Mouse (Mus musculus) intestine, embryonic 14.5 days (tissue): ENCODE results near the gene Pim3. TPM values are rescaled to one million over a fixed set of nuclear protein-coding genes. Genes with fewer than 3 reads are reported as not detected.

Experiments
- ATAC-seq: fragments of 200-750 bp; cut with Nextera tagmentation; replicated peaks from 2 replicates; pipeline ENCODE4 v1.8.0; 2017; ENCODE audit warnings: low read depth, moderate number of reproducible peaks, moderate TSS enrichment, moderate library complexity; ENCODE audit not compliant: low FRiP score, low TSS enrichment
- DNase-seq: peaks from one replicate; pipeline ENCODE4 v3.0.0-alpha.2; 2018; ENCODE audit warnings: low spot score
- H3K27ac ChIP-seq: fragments of 300-500 bp; sonication (generic); 2 replicates; pipeline ENCODE4 v1.5.1; 2014; ENCODE audit warnings: low read depth, mild to moderate bottlenecking, control low read depth
- H3K27me3 ChIP-seq: fragments of 300-500 bp; sonication (generic); replicated peaks from 2 replicates; pipeline ENCODE4 v1.6.1; 2014; ENCODE audit warnings: low read length, control low read depth; ENCODE audit not compliant: control insufficient read depth, insufficient read depth
- H3K36me3 ChIP-seq: fragments of 300-500 bp; sonication (generic); 2 replicates; pipeline ENCODE4 v1.6.1; 2014; ENCODE audit warnings: low read length, control low read depth; ENCODE audit not compliant: control insufficient read depth, insufficient read depth
- H3K4me1 ChIP-seq: fragments of 300-500 bp; sonication (generic); replicated peaks from 2 replicates; pipeline ENCODE4 v1.6.1; 2014; ENCODE audit warnings: low read length, control low read depth, mixed read lengths; ENCODE audit not compliant: control insufficient read depth, insufficient read depth
- H3K4me2 ChIP-seq: fragments of 300-500 bp; sonication (generic); 2 replicates; pipeline ENCODE4 v1.6.1; 2014; ENCODE audit warnings: low read length
- H3K4me3 ChIP-seq: fragments of 300-500 bp; sonication (generic); 2 replicates; pipeline ENCODE4 v1.5.1; 2014; ENCODE audit warnings: low read depth, low read length, control low read depth, mixed read lengths
- H3K9ac ChIP-seq: fragments of 300-500 bp; sonication (generic); 2 replicates; pipeline ENCODE4 v1.6.1; 2014; ENCODE audit warnings: mild to moderate bottlenecking, low read length
- H3K9me3 ChIP-seq: fragments of 300-500 bp; sonication (generic); 2 replicates; pipeline ENCODE4 v1.6.1; 2016; ENCODE audit warnings: low read length, control low read depth; ENCODE audit not compliant: control insufficient read depth
- WGBS: fragments of 180-500 bp; shearing (Covaris S2); extraction: QIAGEN DNeasy Blood & Tissue Kit; methylation state at CpG from one replicate; pipeline ENCODE4 v1.1.7; 2014; 5-methylcytosine and 5-hydroxymethylcytosine counted together
- polyA plus RNA-seq: library from polyadenylated mRNA; unstranded; fragments of >200 nt; fragmentation: Nextera tagmentation; extraction: Ambion mirVana; gene quantifications from 2 replicates; pipeline ENCODE4 v1.2.1, GENCODE M21; 2014

Pim3 gene
- polyA plus RNA-seq, 1 experiment from 2014 or later: 51.7 TPM

DNA sequence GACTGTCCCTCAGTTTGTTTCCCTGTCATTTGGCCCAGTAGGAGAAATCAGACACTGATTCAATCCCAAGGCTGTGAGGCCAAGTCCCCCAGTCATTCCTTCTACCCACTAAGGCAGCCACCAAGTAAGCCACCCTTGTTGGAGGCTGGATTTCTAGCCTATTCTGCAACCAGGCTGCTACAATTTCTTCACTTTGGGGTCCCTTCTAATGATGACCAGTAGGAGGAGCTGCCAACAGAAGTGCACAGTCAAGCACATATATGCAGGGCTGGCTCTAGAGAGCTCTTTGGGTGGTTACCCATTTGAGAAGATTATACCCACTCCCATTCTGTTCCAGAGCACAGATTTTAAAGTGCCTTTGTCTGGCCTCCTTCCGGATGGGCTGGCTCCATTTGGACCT lies 41.1 kb downstream of the Pim3 start:
- Histone ChIP-seq H3K27ac (no peak overlapping the region), H3K36me3 (no peaks in the 10 kb centered on the region), H3K27me3 (no peaks in the 10 kb centered on the region), H3K9ac (no peak overlapping the region), H3K4me1 (no peaks in the 10 kb centered on the region), H3K4me2 (no peak overlapping the region), H3K4me3 (no peak overlapping the region), H3K9me3 (no peaks in the 10 kb centered on the region)
- 75% methylated on average over 1 of the region's 1 CpGs for WGBS
- no peak for ATAC-seq
- no peak for DNase-seq

GRCm38 (mm10) chr15:88904056-88904811 lies 42.2 kb downstream of the Pim3 start:
- H3K27me3 ChIP-seq: no peaks in the 10 kb centered on the region
- ATAC-seq (no peak), DNase-seq (no peak)
- no peak overlapping the region for H3K4me2 ChIP-seq
- no peaks in the 10 kb centered on the region for H3K9me3 ChIP-seq
- WGBS: 85% methylated on average over 14 of the region's 14 CpGs
- no peaks in the 10 kb centered on the region for H3K36me3 ChIP-seq
- H3K4me1 ChIP-seq: no peaks in the 10 kb centered on the region
- H3K4me3 ChIP-seq: no peak overlapping the region
- no peak overlapping the region for H3K27ac ChIP-seq
- no peak overlapping the region for H3K9ac ChIP-seq

- Histone ChIP-seq H3K27me3 (no peaks in the 10 kb centered on the region), H3K9ac (no peak overlapping the region), H3K4me1 (no peaks in the 10 kb centered on the region), H3K27ac (no peak overlapping the region), H3K4me3 (no peak overlapping the region), H3K36me3 (no peaks in the 10 kb centered on the region), H3K4me2 (no peak overlapping the region), H3K9me3 (no peaks in the 10 kb centered on the region)
- ATAC-seq (no peak), DNase-seq (no peak)
- 65% methylated on average over 4 of the region's 4 CpGs for WGBS
Observed at GRCm38 (mm10) chr15:88906347-88906746, 44.4 kb downstream of the Pim3 start.

DNA sequence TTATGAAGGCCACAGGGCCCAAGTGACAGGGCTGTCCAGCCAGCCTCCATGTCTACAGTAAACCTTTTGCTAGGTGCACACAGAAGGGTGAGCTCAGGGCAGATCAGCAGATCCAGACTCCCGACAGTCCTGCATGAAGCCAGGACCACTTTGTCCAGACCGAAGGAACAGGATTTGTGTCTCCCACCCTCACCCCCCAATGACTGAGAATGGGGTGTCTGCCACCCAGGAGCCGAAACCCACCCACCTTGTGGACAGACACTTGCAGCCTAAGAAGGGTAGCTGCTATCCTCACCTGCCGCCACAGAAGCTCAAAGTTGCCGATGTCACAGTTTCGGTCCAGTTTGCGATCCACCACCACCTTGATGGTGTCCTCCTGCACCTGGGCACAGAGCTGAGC lies 53.1 kb downstream of the Pim3 start:
- no peak for DNase-seq
- WGBS: 94% methylated on average over 7 of the region's 7 CpGs

More for the DNA sequence above, 53.1 kb downstream of the Pim3 start:
- Histone ChIP-seq H3K9me3 (no peaks in the 10 kb centered on the region), H3K4me1 (no peaks in the 10 kb centered on the region), H3K4me2 (no peak overlapping the region), H3K9ac (no peak overlapping the region), H3K27ac (no peak overlapping the region), H3K27me3 (no peaks in the 10 kb centered on the region), H3K4me3 (no peak overlapping the region), H3K36me3 (no peaks in the 10 kb centered on the region)
- no peak for ATAC-seq

Other genes starting within 250 kb of the Pim3 start
- gene Brd1, start 128.0 kb upstream of the Pim3 start, polyA plus RNA-seq: 23.6 and 24.2 TPM in 2 replicates
- 19.5 and 22.2 TPM in 2 replicates for gene Zbed4, start 110.5 kb upstream of the Pim3 start, polyA plus RNA-seq
- gene Alg12, start 42.9 kb upstream of the Pim3 start, polyA plus RNA-seq: 11.8 and 13.6 TPM in 2 replicates
- 79.9 and 95.1 TPM in 2 replicates for gene Creld2, start 42.5 kb upstream of the Pim3 start, polyA plus RNA-seq
- gene Ttll8, start 92.2 kb downstream of the Pim3 start, polyA plus RNA-seq: not detected in 2 replicates
- gene Mlc1, start 116.8 kb downstream of the Pim3 start, polyA plus RNA-seq: not detected in 2 replicates
- gene Mov10l1, start 120.7 kb downstream of the Pim3 start, polyA plus RNA-seq: not detected in 2 replicates
- gene Panx2, start 197.5 kb downstream of the Pim3 start, polyA plus RNA-seq: 0.23 and 0.71 TPM in 2 replicates
- 43.7 and 44.4 TPM in 2 replicates for gene Trabd, start 212.9 kb downstream of the Pim3 start, polyA plus RNA-seq
- 19.4 and 20.8 TPM in 2 replicates for gene Selenoo, start 226.9 kb downstream of the Pim3 start, polyA plus RNA-seq